Mouse (Mus musculus) heart, adult 2 months (tissue): ENCODE measurements at regions not wholly inside any gene's neighbourhood (a gene's known extent, or its start where the extent isn't known, plus 50 kb on each side); places are given as distances from the start of the nearest gene placed in this dataset.

Experiments
- CTCF ChIP-seq: fragments of 200-600 bp; IDR thresholded peaks from 2 replicates; pipeline ENCODE4 v1.8.1; 2022; ENCODE audit warnings: antibody characterized with exemption, mild to moderate bottlenecking, moderate library complexity
- EP300 ChIP-seq: fragments of 200-500 bp; IDR thresholded peaks from 2 replicates; pipeline ENCODE4 v1.6.1; 2011; ENCODE audit warnings: low read depth, low read length, control low read depth; ENCODE audit not compliant: insufficient read depth

- no peak for TF ChIP-seq CTCF
- TF ChIP-seq EP300: no peak
Measured at GRCm38 (mm10) chr15:49560401-49560800, 4324.3 kb upstream of the Gm7489 start.
